8 mouse cellular contexts compared by ENCODE assay signal in genomic region chr14:118088437-118089207, GRCm38 (mm10). TPM values are rescaled to one million over a fixed set of nuclear protein-coding genes. Genes with fewer than 3 reads are reported as not detected.
A peak's percentile ranks its signal among the peaks of the same experiment; 100 is the strongest.
DNase-seq lines count a peak whose midpoint lies in the region; ATAC-seq lines count a peak whose summit lies in the region.

No protein-coding gene starts in this region.

- H3K9ac ChIP-seq in kidney, embryonic 16.5 days (replicated peaks; ENCODE audit: low read length): peak overlapping the region; percentile 72
- H3K9ac ChIP-seq in heart, embryonic 12.5 days: peak overlapping the region; percentile 81
- H3K9ac ChIP-seq in liver, embryonic 12.5 days: peak overlapping the region; percentile 73
- peak overlapping the region; percentile 56 for H3K9ac ChIP-seq in neural tube, embryonic 12.5 days

- H3K4me3 ChIP-seq in kidney, embryonic 16.5 days (ENCODE audit: low read length): peak overlapping the region; percentile 73
- H3K4me3 ChIP-seq in brown adipose tissue, adult 24 weeks (ENCODE audit: insufficient read depth, low read depth, low read length): peak overlapping the region; percentile 85
- peak overlapping the region; percentile 63 for H3K4me3 ChIP-seq in heart, embryonic 12.5 days
- H3K4me3 ChIP-seq in liver, embryonic 12.5 days: peak overlapping the region; percentile 75
- H3K4me3 ChIP-seq in neural tube, embryonic 12.5 days: peak overlapping the region; percentile 63

- peak overlapping the region; percentile 76 for H3K27ac ChIP-seq in kidney, embryonic 16.5 days (ENCODE audit: low read length)
- peak overlapping the region; percentile 85 for H3K27ac ChIP-seq in brown adipose tissue, adult 24 weeks (replicated peaks; ENCODE audit: low read depth, low read length)
- H3K27ac ChIP-seq in heart, embryonic 12.5 days (ENCODE audit: poor library complexity, severe bottlenecking): 0 out of 2 replicates have a peak overlapping the region, but pooled peaks have one; percentile 12
- H3K27ac ChIP-seq in liver, embryonic 12.5 days: peak overlapping the region; percentile 46; the same call in 1 of the 2 replicates
- no peak overlapping the region for H3K27ac ChIP-seq in neural tube, embryonic 12.5 days

- no peaks in the 10 kb centered on the region for H3K27me3 ChIP-seq in kidney, embryonic 16.5 days (ENCODE audit: insufficient read depth, low read length)
- peaks cover 16% of the 10 kb centered on the region for H3K27me3 ChIP-seq in heart, embryonic 12.5 days (replicated peaks)
- peaks cover 6% of the 10 kb centered on the region; the same call in 1 of the 2 replicates for H3K27me3 ChIP-seq in liver, embryonic 12.5 days (replicated peaks)
- H3K27me3 ChIP-seq in neural tube, embryonic 12.5 days (replicated peaks): no peaks in the 10 kb centered on the region

- no peaks in the 10 kb centered on the region for H3K9me3 ChIP-seq in kidney, embryonic 16.5 days (ENCODE audit: low read length)
- H3K9me3 ChIP-seq in heart, embryonic 12.5 days (replicated peaks): no peaks in the 10 kb centered on the region
- H3K9me3 ChIP-seq in liver, embryonic 12.5 days (replicated peaks): no peaks in the 10 kb centered on the region
- H3K9me3 ChIP-seq in neural tube, embryonic 12.5 days: no peaks in the 10 kb centered on the region

- no peak for DNase-seq in kidney, adult 9 months
- no peak for DNase-seq in layer of hippocampus, postnatal 36 days
- DNase-seq in frontal cortex, adult 2 months (ENCODE audit: extremely low spot score in 1 of 2, low spot score in 1 of 2): no peak

- peak; percentile 63; the same call in 1 of the 2 replicates for ATAC-seq in kidney, embryonic 16.5 days (ENCODE audit: low FRiP score, low TSS enrichment)
- peak; percentile 53; the same call in 1 of the 2 replicates for ATAC-seq in heart, embryonic 12.5 days (ENCODE audit: insufficient number of reproducible peaks, low FRiP score)
- peak; percentile 74 for ATAC-seq in liver, embryonic 12.5 days
- ATAC-seq in neural tube, embryonic 12.5 days (ENCODE audit: low FRiP score, low read depth): peak; percentile 58

- WGBS in kidney, embryonic 16.5 days: 10% methylated on average over 22 of the region's 22 CpGs
- WGBS in heart, embryonic 12.5 days: 15% methylated on average over 22 of the region's 22 CpGs
- 14% methylated on average over 22 of the region's 22 CpGs for WGBS in liver, embryonic 12.5 days (ENCODE audit: insufficient replicate concordance)
- WGBS in neural tube, embryonic 12.5 days: 10% methylated on average over 22 of the region's 22 CpGs

- H3K4me1 ChIP-seq in kidney, embryonic 16.5 days (ENCODE audit: insufficient read depth, low read length): no peaks in the 10 kb centered on the region; the same call in 1 of the 2 replicates
- H3K4me1 ChIP-seq in brown adipose tissue, adult 24 weeks (ENCODE audit: control insufficient read depth, insufficient read depth, insufficient read length, low read length): peaks cover 4% of the 10 kb centered on the region
- peaks cover 7% of the 10 kb centered on the region; the same call in 1 of the 2 replicates for H3K4me1 ChIP-seq in heart, embryonic 12.5 days (replicated peaks)
- peaks cover 17% of the 10 kb centered on the region for H3K4me1 ChIP-seq in liver, embryonic 12.5 days
- H3K4me1 ChIP-seq in neural tube, embryonic 12.5 days: peaks cover 14% of the 10 kb centered on the region; the same call in 1 of the 2 replicates

- H3K36me3 ChIP-seq in kidney, embryonic 16.5 days (ENCODE audit: insufficient read depth, low read length): no peaks in the 10 kb centered on the region
- H3K36me3 ChIP-seq in heart, embryonic 12.5 days: no peaks in the 10 kb centered on the region
- H3K36me3 ChIP-seq in liver, embryonic 12.5 days: no peaks in the 10 kb centered on the region
- no peaks in the 10 kb centered on the region for H3K36me3 ChIP-seq in neural tube, embryonic 12.5 days

- H3K4me2 ChIP-seq in kidney, embryonic 16.5 days (replicated peaks; ENCODE audit: low read depth, low read length): peak overlapping the region; percentile 76
- H3K4me2 ChIP-seq in heart, embryonic 12.5 days: peak overlapping the region; percentile 69
- H3K4me2 ChIP-seq in liver, embryonic 12.5 days: peak overlapping the region; percentile 81
- H3K4me2 ChIP-seq in neural tube, embryonic 12.5 days (replicated peaks): peak overlapping the region; percentile 69

RNA-seq across cellular contexts. Expression of gene Dct, which starts 36.6 kb away (rescaled TPM):
- 0.76 and 1.2 TPM in 2 replicates for polyA plus RNA-seq in kidney, embryonic 16.5 days (2015; fragmentation: Nextera tagmentation; extraction: Ambion mirVana)
- polyA plus RNA-seq in brown adipose tissue, adult 24 weeks (2012; ENCODE audit: insufficient read depth, insufficient read length, missing spikeins): not detected in 2 replicates
- polyA plus RNA-seq in heart, embryonic 12.5 days (2016; fragmentation: Nextera tagmentation; extraction: Ambion mirVana): 0.79 and 0.82 TPM in 2 replicates
- 0.45 and 0.67 TPM in 2 replicates for polyA plus RNA-seq in liver, embryonic 12.5 days (2016; fragmentation: Nextera tagmentation; extraction: Ambion mirVana)
- polyA plus RNA-seq in neural tube, embryonic 12.5 days (2016; fragmentation: Nextera tagmentation; extraction: Ambion mirVana): 2.8 and 3.9 TPM in 2 replicates
- total RNA-seq in layer of hippocampus, postnatal 36 days (2021): under 1 TPM; 0.46 to 0.52 TPM
- 0.92 and 1.8 TPM in 2 replicates for polyA plus RNA-seq in frontal cortex, adult 2 months (2012; rRNA removed)

RNA-seq across cellular contexts. Expression of gene Tgds, which starts 43.9 kb away (rescaled TPM):
- 33.4 and 34.9 TPM in 2 replicates for polyA plus RNA-seq in kidney, embryonic 16.5 days (2015; fragmentation: Nextera tagmentation; extraction: Ambion mirVana)
- polyA plus RNA-seq in brown adipose tissue, adult 24 weeks (2012; ENCODE audit: insufficient read depth, insufficient read length, missing spikeins): 11.0 and 14.8 TPM in 2 replicates
- 34.7 and 35.3 TPM in 2 replicates for polyA plus RNA-seq in heart, embryonic 12.5 days (2016; fragmentation: Nextera tagmentation; extraction: Ambion mirVana)
- polyA plus RNA-seq in liver, embryonic 12.5 days (2016; fragmentation: Nextera tagmentation; extraction: Ambion mirVana): 23.0 and 23.2 TPM in 2 replicates
- 26.3 and 27.8 TPM in 2 replicates for polyA plus RNA-seq in neural tube, embryonic 12.5 days (2016; fragmentation: Nextera tagmentation; extraction: Ambion mirVana)
- total RNA-seq in layer of hippocampus, postnatal 36 days (2021): 10 to 100 TPM in 1 of 2 experiments, 1 to 10 TPM in 1; 7.8 to 14.0 TPM
- polyA plus RNA-seq in frontal cortex, adult 2 months (2012; rRNA removed): 9.6 and 10.2 TPM in 2 replicates

RNA-seq across cellular contexts. Expression of gene Gpr180, which starts 48.3 kb away (rescaled TPM):
- 57.2 and 60.3 TPM in 2 replicates for polyA plus RNA-seq in kidney, embryonic 16.5 days (2015; fragmentation: Nextera tagmentation; extraction: Ambion mirVana)
- polyA plus RNA-seq in brown adipose tissue, adult 24 weeks (2012; ENCODE audit: insufficient read depth, insufficient read length, missing spikeins): 14.7 and 19.6 TPM in 2 replicates
- 35.4 and 38.7 TPM in 2 replicates for polyA plus RNA-seq in heart, embryonic 12.5 days (2016; fragmentation: Nextera tagmentation; extraction: Ambion mirVana)
- polyA plus RNA-seq in liver, embryonic 12.5 days (2016; fragmentation: Nextera tagmentation; extraction: Ambion mirVana): 18.0 and 19.2 TPM in 2 replicates
- 38.9 and 39.0 TPM in 2 replicates for polyA plus RNA-seq in neural tube, embryonic 12.5 days (2016; fragmentation: Nextera tagmentation; extraction: Ambion mirVana)
- total RNA-seq in layer of hippocampus, postnatal 36 days (2021): 10 to 100 TPM; 25.7 to 26.1 TPM
- polyA plus RNA-seq in frontal cortex, adult 2 months (2012; rRNA removed): 26.8 and 26.9 TPM in 2 replicates
